Mouse (Mus musculus) bone marrow macrophage, adult 2 months (primary cell): ENCODE results near the gene Ahnak.

Experiments
- CTCF ChIP-seq: IDR thresholded peaks from 2 replicates; pipeline ENCODE4 v1.5.1; 2012; ENCODE audit warnings: low read depth, mild to moderate bottlenecking, low read length, moderate library complexity
- POLR2A ChIP-seq: IDR thresholded peaks from 2 replicates; pipeline ENCODE4 v1.6.1; 2012; ENCODE audit warnings: mild to moderate bottlenecking, low read depth, low read length, borderline replicate concordance

DNA sequence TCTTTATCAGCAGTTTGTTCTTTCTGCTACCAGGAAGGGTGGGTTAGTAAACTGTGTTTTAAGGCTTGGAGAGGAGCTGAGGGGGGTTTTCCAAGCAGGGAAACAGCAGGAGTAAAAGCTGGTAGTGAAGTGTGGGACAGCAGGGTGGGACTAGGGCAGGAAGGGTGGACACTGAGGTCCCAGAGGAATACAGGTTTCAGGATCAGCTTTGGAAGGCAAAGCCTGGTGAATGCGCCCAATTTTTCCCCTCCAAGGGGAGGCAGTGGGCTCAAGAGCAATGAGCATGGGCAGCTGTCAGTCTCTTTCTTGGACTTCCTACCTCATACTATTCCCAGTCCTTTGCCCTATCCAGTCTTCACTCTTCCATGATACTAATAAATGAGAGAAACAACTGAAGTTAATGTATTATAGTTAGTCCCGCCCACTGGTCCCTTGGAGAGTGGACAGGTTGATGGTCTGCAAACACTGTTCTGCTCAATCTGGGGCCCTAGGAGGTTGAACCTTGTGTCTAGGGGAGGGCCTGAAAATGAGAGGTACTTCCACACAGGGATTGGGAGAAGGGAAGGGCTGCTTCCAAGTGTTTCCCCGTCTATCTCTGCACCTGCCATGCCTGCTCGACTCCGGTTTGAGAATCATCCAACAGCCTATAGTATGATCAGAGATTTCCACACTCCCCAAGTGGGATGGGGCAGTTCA lies 36.6 kb downstream of the Ahnak start:
- no peak for TF ChIP-seq CTCF
- no peak for TF ChIP-seq POLR2A
